Mouse (Mus musculus): ENCODE results near the gene Spata2l.
A peak's percentile ranks its signal among the peaks of the same experiment; 100 is the strongest.
"Not testable (repeated sequence)": the region's sequence is repeated elsewhere in the genome, so short reads cannot be mapped to it uniquely, and the experiment has no call there.

The Spata2l gene

DNA sequence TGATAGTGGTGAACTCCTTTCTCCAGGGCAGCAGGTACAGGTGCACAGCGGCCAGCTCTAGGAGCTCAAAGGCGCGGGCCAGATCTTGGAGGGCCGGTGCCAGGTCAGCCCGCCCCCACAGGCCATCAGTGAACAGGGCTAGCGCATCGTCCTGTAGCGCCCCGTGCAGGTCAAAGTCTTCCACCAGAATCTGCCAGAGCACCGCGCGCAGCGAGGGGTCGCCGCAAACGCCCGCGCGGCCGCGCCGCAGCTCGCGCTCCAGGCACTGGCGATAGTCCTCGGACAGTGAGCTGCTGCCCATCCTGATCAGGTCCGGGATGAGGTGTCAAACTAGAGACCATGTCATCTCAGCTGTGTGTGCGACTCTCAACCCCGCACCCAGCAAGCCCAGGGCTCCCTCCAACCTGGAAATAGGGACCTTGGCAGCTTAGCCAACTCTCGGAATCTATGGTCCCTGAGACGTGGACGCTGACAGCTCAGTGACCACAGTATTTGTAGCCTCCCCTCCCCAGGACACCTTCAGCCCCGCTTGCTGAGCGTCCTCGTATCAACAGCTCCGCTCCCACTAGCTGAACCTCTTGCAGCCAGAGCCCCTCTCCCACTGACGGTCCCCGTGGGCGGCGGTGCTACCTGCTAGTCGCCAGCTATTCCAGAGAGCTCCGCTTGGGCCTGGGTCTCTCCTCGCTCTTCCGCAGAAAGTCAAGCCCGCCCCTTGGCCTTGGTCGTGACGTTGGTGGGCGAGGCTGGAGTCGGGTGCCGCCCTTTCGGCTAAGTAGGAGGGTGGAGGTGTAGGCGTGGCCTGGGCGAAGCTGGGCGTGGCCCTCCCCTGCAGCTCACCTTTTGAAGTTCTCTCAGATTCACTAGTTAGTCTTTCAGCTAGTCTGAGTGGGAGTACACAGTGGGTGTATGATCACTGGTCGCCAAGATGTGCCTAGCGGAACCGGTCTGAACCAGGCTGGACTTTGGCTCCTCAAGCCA lies at the start of gene Spata2l:
Gene Spata2l (minus strand): TSS at position 714 of the 978 bp plus-strand sequence.
- peak; percentile 92 for DNase-seq (ENCODE audit: low spot score in 2 of 2)

DNA sequence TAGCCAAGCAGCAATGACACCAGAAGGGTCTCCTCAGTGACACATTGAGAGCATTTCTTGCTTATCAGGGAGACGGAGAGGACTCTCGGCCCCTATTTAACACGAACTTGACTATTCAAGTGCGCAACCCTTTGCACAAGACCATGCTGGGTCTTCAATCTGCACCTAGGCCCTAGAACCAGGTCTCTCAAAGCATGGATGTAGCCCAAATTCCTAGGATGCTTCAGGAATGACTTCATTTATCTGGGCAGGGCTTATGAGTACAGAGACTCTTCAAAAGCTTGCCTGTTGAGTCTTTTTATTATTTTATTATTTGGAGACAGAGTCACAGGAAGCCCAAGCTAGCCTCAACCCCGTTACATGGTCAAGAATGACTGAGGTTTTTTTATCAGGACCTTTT lies 48.5 kb upstream of the Spata2l start:
- DNase-seq (ENCODE audit: low spot score in 2 of 2): no peak

GRCm38 (mm10) chr8:123283991-123284390 lies 48.0 kb upstream of the Spata2l start:
- no peak for DNase-seq (ENCODE audit: low spot score in 2 of 2)

DNA sequence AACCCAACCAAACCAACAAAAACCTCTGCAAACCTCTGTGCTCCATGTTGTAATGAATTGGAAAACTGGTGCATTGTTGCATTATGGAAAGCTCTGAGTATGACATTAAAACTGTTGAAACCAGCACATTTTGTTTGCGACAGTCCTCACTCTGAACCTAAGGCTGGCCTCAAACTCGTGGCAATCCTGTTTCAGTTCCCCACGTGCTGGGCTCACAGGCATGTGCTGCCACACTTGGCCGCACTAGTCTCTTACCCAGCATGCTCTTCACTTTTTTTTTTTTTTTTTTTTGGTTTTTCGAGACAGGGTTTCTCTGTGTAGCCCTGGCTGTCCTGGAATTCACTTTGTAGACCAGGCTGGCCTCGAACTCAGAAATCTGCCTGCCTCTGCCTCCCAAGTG lies 47.0 kb upstream of the Spata2l start:
- not testable (repeated sequence) for DNase-seq (ENCODE audit: low spot score in 2 of 2)

GRCm38 (mm10) chr8:123280302-123281094 lies 44.5 kb upstream of the Spata2l start:
- DNase-seq (ENCODE audit: low spot score in 2 of 2): no peak

DNA sequence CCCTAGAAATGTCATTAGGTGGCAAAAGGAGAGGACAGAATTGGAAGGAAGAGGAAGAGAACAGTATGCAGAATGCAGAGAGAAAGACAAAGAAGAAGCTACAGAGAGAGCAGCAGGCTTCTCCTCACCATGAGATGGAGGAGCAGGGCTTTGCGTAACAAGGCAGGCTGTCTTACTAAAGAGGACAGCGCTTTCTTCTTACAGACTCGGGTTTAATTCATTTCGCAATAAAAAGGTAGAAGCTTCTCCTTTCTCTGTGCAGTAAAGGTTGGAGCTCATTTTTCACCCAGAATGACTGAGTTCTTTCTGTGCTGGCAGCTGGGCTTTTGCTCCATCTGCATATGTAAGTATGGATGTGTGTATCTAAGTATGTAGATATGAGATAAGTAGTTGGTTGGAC lies 43.8 kb upstream of the Spata2l start:
- DNase-seq (ENCODE audit: low spot score in 2 of 2): no peak

GRCm38 (mm10) chr8:123278445-123278844 lies 42.4 kb upstream of the Spata2l start:
- no peak for DNase-seq (ENCODE audit: low spot score in 2 of 2)

- no peak for DNase-seq (ENCODE audit: low spot score in 2 of 2)
These were observed 39.1 kb upstream of the Spata2l start for GRCm38 (mm10) chr8:123275096-123275495.

DNA sequence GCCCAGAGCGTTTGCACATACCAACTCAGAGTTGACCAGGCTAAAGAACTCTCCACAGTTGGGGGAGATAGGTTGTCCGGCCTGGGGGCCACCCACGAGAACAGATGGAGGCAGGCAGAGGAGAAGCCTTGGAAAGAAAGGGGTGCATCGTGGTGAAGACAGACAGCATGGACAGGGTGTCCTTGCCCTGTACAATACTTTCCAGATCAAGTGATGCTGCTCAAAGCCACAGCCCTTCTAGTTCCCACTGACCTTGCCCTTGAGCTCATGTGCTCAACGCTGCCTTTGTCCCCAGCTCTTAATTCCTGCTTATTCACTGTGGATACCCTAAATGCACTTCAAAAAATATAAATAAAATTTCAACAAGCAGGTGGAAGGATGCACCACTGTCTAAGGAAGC lies 38.4 kb upstream of the Spata2l start:
- DNase-seq (ENCODE audit: low spot score in 2 of 2): no peak

- no peak for DNase-seq (ENCODE audit: low spot score in 2 of 2)
These were observed 35.9 kb upstream of the Spata2l start for GRCm38 (mm10) chr8:123271901-123272300.

DNA sequence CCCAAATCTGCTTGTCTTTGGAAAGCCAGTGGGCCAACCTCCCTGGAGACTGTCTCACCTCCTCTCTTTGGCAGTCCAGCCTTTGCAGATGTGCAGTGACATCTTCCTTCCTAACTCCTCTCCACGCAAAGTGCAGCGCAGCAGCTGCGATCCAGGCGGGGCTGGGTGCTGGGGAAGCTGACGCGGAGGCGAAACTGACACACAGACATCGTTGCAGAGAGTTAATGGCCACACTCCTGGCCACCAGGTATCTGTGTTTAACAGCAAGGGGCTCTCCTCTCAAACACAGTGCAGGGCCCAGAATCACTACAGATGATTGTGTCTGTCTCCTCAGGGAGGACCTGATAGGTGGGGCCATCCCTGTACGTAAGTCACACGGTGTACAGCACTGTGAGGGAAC lies 35.1 kb upstream of the Spata2l start:
- no peak for DNase-seq (ENCODE audit: low spot score in 2 of 2)

GRCm38 (mm10) chr8:123267926-123268656 lies 32.1 kb upstream of the Spata2l start:
- DNase-seq (ENCODE audit: low spot score in 2 of 2): no peak

- not testable (repeated sequence) for DNase-seq (ENCODE audit: low spot score in 2 of 2)
These were observed 21.6 kb upstream of the Spata2l start for GRCm38 (mm10) chr8:123257593-123257992.

- DNase-seq (ENCODE audit: low spot score in 2 of 2): peak in 1 of 2 experiments; percentile 64
These were observed 21.1 kb upstream of the Spata2l start for GRCm38 (mm10) chr8:123257114-123257513.

GRCm38 (mm10) chr8:123255170-123255569 lies 19.1 kb upstream of the Spata2l start:
- DNase-seq (ENCODE audit: low spot score in 2 of 2): no peak

GRCm38 (mm10) chr8:123254099-123254885 lies 18.3 kb upstream of the Spata2l start, which contains the start of the genes Zfp276 and Vps9d1:
Gene Zfp276 (plus strand): TSS chr8:123254195.
Gene Vps9d1 (minus strand): TSS chr8:123254348.
- DNase-seq (ENCODE audit: low spot score in 2 of 2): peak; percentile 84 to 92

GRCm38 (mm10) chr8:123253451-123254098 lies 17.5 kb upstream of the Spata2l start:
- peak in 1 of 2 experiments; percentile 61 for DNase-seq (ENCODE audit: low spot score in 2 of 2)

DNA sequence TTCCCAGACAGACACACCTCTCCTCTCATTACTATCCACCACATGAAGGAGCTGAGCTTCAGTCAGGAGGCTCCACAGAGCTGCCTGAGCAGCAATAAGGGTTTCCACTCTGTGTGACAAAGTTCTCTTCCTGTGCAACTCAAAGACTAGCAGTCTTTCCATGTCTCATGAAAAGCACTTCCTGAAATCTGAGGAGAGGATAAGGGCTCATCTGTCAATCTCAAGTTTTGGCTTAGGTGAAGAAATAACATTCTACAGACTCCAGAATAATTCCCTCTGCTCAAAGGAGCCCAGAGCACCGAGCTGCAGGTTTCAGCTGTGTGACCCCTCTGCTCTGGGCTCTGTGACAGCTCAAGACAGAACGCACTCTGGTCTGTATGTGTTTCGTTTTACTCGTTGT lies 16.9 kb upstream of the Spata2l start:
- DNase-seq (ENCODE audit: low spot score in 2 of 2): no peak

DNA sequence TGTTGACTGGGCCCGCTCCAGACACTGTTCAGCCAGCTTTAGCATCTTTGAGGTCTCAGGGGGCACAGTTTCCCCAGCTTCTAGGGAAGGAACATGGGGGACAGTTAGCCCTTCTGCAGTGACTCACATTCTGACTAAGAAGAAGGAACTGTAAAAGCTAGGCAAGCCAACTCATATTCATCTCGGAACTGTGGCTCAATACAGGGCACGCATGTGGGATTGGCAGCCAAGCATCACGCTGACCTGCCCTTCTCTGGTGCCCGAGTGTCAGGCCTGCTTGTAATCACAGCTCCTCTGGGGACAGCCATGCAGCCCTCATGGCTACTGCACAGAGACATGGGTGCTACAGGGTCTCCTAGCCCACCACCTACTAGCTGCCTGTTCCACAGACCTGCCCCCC lies 14.9 kb upstream of the Spata2l start:
- DNase-seq (ENCODE audit: low spot score in 2 of 2): no peak

GRCm38 (mm10) chr8:123248596-123248995 lies 12.6 kb upstream of the Spata2l start:
- no peak for DNase-seq (ENCODE audit: low spot score in 2 of 2)

Measured in right cerebral cortex, postnatal 10 days (tissue).